Mouse (Mus musculus): ENCODE measurements around the gene Dvl3.

Gene Dvl3

DNA sequence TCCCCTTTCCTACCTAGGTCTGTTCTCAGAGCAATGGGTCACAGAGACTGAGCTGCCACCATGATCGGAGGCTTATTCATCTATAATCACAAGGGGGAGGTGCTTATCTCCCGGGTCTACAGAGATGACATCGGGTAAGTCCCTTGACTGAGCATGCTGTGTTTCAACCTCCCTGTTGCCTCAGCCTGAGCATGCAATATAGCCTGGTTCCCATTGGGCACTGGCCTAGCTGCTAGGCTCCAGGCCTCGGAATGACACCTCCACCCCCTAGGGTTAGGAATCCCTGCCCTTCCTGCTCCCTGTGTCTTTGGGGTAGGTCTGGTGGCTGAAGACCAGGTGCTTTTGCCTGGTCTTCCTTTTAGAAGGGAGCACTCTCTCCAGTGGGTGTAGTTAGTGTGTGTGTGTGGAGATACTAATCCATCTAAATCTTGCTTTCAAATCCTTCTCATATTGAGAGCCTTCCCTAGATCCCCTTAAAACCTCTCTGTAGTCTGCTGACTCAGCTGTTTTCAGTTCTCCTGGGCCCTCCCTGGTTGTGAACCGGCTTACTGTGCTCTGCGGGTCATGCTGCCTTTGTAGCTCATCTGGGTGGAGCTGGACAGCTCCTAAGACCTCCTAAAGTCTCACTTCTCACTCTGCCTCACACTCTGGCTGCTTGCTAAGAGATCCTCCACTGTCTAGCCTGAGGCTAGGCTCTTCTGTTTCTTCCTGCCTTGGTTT, 21.0 kb downstream of the Dvl3 start:
- ATAC-seq (ENCODE audit: insufficient number of reproducible peaks, low FRiP score, low TSS enrichment), result no peak

DNA sequence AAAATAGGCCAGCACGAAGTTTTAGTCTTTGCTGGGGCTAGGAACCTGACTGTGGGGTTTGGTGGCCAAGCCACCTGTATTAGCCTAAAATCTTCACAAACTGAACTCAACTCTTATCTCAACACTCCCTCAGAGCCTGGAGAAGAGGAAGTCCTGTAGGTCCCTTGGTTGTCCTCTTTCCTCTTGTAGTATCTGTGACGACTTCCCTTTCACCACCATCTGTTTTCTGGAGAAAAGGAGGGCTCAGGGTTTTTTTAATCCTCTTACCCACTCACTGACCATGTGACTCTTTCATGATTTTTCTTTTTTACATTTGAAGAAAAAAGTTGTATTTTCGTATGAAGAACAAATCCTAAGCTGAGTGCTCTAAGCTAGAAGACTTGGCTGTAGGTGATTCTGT, 22.9 kb downstream of the Dvl3 start:
- ATAC-seq (ENCODE audit: insufficient number of reproducible peaks, low FRiP score, low TSS enrichment), result no peak

DNA sequence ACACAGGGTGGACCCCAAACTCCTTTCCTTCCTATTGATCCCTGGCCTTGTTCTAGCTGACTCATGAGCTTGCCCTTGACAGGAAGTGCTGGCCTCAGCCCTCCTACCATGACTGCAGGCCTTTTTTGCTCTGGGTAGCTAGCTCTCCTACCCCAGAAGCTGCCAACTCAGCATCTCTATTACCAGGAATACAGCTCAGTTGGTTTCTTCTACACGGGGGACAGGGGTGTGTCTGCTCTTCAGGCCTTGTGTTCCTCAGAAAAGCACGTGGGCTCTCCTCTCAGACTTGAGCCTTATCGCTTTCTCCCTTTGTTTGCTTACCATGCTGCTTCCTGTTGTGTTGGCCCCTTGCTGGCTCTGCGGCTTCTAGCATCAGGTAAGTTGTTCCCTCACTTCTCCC, 23.7 kb downstream of the Dvl3 start:
- no peak for ATAC-seq (ENCODE audit: insufficient number of reproducible peaks, low FRiP score, low TSS enrichment)

DNA sequence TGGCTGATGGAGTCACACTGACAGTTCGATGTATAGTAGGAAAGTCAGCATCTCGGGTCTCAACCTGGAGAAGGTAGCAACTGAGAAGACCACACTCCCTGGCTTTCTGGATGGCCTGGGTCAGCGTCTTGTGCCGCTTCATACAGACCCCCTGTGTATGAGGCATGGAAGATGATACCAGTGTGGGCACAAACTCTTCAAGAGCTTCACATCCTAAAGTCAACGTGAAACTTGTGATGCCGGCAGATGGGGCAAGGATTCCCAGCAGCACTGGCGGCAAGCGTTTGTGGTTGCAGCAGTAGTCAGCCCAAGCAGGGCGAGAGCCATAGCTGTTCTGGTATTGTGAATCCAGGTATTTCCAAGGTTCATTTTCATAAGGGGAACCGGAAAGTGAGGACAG, 28.9 kb downstream of the Dvl3 start:
- no peak for ATAC-seq (ENCODE audit: insufficient number of reproducible peaks, low FRiP score, low TSS enrichment)

GRCm38 (mm10) chr16:20547423-20547822, 30.6 kb downstream of the Dvl3 start:
- no peak for ATAC-seq (ENCODE audit: insufficient number of reproducible peaks, low FRiP score, low TSS enrichment)

GRCm38 (mm10) chr16:20548096-20548948, 31.5 kb downstream of the Dvl3 start, which contains the start of gene Abcf3:
Abcf3 (plus strand) TSS chr16:20548577.
- peak; percentile 96 for ATAC-seq (ENCODE audit: insufficient number of reproducible peaks, low FRiP score, low TSS enrichment)

DNA sequence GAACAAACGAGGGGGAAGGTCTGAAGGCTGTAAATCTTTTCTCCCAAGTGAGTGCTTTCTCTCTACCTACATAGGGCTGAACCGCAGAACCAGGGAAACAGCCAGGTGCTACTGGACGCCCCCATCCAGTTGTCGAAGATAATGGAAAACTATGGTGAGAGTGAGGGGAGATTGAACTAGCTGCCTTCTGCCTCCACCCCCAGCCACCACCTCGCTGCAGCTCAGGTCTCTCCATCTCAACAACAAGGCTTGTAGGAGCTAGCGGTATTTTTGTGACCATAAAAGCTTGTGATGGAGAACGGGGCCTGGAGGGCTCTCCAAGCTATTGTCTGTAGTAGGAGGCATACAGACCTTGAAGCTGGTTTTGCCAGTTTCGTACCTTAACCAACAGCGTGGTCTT, 32.4 kb downstream of the Dvl3 start:
- ATAC-seq (ENCODE audit: insufficient number of reproducible peaks, low FRiP score, low TSS enrichment), result no peak

DNA sequence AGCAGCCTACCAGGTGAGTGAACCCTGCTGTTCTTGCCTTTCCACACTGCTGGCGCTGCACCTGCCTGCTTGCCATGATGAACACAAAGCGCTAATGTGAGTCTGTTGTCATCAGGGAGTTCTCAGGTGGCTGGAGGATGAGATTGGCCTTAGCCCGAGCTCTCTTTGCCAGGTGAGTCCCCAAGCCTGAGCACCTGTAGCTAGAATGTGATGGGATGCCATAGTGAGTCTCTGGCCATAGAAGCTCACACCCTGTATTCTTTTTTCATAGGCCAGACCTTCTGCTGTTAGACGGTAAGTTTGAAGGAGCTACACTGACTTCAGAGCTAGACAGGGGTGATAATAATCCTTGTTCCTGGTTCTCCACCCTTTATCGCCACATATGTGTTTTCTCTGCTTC, 34.9 kb downstream of the Dvl3 start:
- no peak for ATAC-seq (ENCODE audit: insufficient number of reproducible peaks, low FRiP score, low TSS enrichment)

DNA sequence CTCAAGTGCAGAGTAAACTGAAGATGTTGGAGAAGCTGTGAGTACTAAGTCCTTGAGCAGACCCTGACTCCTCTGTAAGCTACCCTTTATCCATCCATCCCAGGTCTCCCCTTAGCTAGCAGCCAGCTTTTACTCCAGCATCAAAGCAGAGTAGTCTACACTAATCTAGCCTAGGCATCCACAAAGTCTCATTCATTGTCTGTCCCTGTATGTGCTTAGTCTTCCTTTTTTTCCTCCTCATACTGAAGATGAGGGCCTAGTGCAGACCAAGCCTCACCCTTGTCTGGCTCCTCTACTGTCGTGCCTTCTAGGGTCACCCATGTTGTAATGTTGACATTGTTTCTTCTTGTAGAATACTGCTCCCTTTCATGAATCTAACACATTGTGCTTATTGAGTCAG, 35.8 kb downstream of the Dvl3 start:
- ATAC-seq (ENCODE audit: insufficient number of reproducible peaks, low FRiP score, low TSS enrichment), result no peak

GRCm38 (mm10) chr16:20555000-20555399, 38.2 kb downstream of the Dvl3 start:
- no peak for ATAC-seq (ENCODE audit: insufficient number of reproducible peaks, low FRiP score, low TSS enrichment)

- ATAC-seq (ENCODE audit: insufficient number of reproducible peaks, low FRiP score, low TSS enrichment), result no peak
Measured at GRCm38 (mm10) chr16:20557381-20557780, 40.6 kb downstream of the Dvl3 start.

DNA sequence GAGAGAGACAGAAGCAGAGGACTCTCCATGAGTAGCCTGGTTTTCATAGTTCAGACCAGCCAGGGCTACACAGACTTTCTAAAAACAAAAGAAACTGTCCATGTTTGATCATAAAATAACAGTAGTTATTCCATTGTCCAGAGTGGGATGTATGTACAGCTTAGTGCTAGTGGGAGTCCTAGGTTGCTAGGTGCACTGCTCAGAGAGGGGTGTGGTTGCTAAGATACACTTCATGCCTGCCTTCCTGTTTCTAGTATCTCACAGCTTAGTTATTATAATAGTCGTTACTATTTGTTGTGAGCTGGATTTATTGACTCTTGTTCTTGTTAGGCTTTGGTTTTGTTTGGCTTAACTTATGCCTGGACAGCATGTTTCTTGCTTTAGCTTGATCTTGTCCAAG, 48.3 kb downstream of the Dvl3 start:
- no peak for ATAC-seq (ENCODE audit: insufficient number of reproducible peaks, low FRiP score, low TSS enrichment)

Measured in cerebellum, adult (tissue).